ENCODE assay signal across 19 mouse cellular contexts in the genomic region with DNA sequence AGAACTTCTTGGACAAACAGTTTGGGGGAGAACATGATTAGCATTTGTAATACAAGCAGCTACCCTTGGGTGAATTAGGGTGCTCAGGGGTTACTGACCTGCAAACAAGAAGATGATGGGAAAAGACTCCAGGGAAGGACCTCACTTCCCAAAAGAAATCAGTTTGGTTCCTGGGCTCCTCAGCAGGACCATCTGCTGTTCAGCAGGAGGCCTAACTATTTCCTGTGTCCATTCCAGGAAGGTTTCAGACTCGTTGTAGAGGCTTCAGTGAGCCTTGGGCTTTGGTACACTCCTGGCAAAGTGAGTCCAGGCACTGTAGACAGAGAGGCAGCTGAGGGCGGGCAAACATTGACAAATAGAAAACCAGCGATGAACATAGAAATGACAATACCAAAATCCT.
"Had no signal": no experiment of that assay in that cellular context is flagged by ENCODE, and none has a peak within 500 bp of the region (broad histone marks: within the 10 kb centered on the region; RNA-seq: fewer than 3 reads in every experiment).

No protein-coding gene starts in this region.

- DNase-seq: kidney, adult 9 months; kidney, postnatal 25 days; layer of hippocampus, adult 9-11 months; liver; lung, adult 18-20 months; lung, postnatal 10 days; lung, postnatal 36 days; midbrain, embryonic 14.5 days; thymus, postnatal 36 days had no signal

- H3K27me3 ChIP-seq: limb, embryonic 13.5 days; liver, embryonic 12.5 days; liver, embryonic 15.5 days; lung, embryonic 15.5 days; megakaryocyte, embryonic 14.5 days had no signal

- H3K9ac ChIP-seq: limb, embryonic 13.5 days; liver, embryonic 12.5 days; liver, embryonic 15.5 days; lung, embryonic 15.5 days had no signal

- H3K36me3 ChIP-seq: limb, embryonic 10.5 days; limb, embryonic 13.5 days; liver, embryonic 12.5 days; liver, embryonic 15.5 days; lung, embryonic 15.5 days had no signal

- H3K4me2 ChIP-seq: limb, embryonic 13.5 days; liver, embryonic 12.5 days; liver, embryonic 15.5 days; lung, embryonic 15.5 days; midbrain, embryonic 11.5 days had no signal

- H3K27ac ChIP-seq: kidney, postnatal 0 days; layer of hippocampus, adult 2 months; limb, embryonic 10.5 days; limb, embryonic 13.5 days; liver, embryonic 12.5 days; liver, embryonic 15.5 days; lung, embryonic 15.5 days; stomach, postnatal 0 days had no signal

- ATAC-seq: liver, embryonic 12.5 days had no signal

- H3K9me3 ChIP-seq: limb, embryonic 10.5 days; limb, embryonic 13.5 days; liver, embryonic 15.5 days; lung, embryonic 15.5 days had no signal

- H3K4me3 ChIP-seq: layer of hippocampus, adult 2 months; limb, embryonic 10.5 days; limb, embryonic 13.5 days; liver, embryonic 12.5 days; liver, embryonic 15.5 days; lung, embryonic 15.5 days; megakaryocyte, embryonic 14.5 days had no signal

- H3K4me1 ChIP-seq: limb, embryonic 10.5 days; limb, embryonic 13.5 days; liver, embryonic 12.5 days; liver, embryonic 15.5 days; lung, embryonic 15.5 days had no signal
